Mouse (Mus musculus) urinary bladder, postnatal 4 days (tissue): ENCODE data around the gene Bri3.

Experiments
- DNase-seq, 2 experiments: peaks; one replicate each; pipeline ENCODE4 v3.0.0; 2021 to 2022; ENCODE audit warnings: low spot score in 2 of 2

Gene Bri3

DNA sequence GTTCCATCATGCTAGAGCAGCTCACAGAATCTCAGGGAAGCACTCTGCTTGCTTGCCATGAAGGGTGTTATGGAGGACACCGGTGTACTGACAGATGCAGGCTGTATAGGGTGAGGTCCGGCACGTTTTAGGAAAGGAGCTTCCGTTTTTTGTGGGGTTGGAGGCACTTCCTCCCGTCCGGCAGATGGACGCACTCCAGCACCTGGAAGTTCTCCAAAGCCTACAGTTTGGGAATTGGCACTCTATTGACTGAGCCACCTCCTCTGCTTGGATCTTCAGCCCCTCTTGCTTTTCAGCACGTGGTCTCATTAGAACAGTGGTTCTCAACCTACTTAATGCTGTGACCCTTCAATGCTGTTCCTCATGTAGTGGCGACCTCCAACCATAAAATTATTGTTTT, 183.6 kb downstream of the Bri3 start:
- DNase-seq = no peak

GRCm38 (mm10) chr5:144431481-144431880, 187.2 kb downstream of the Bri3 start:
- DNase-seq = no peak

GRCm38 (mm10) chr5:144439286-144440040, 195.2 kb downstream of the Bri3 start:
- DNase-seq = no peak

DNA sequence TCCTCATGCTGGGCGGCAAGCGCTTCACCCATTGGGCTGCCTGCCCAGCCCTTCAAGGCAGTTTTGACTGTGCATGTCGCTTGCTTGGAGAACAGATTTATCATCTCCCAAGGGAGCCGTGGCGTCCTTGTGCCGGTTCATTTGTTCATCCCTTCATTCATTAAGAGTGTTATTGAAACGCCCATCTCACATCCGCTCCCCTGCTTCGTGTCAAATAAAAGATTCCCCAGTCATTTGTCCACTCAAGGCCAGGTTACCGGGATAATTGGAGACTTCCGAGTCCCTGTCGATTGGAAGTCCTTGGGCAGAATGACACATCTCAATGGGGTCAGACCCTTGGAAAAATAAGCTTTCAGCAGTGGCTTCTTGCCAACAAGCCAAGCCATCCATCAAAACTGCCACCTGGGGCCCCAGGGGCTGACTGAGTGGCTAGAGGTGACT, 197.6 kb downstream of the Bri3 start:
- no peak for DNase-seq

DNA sequence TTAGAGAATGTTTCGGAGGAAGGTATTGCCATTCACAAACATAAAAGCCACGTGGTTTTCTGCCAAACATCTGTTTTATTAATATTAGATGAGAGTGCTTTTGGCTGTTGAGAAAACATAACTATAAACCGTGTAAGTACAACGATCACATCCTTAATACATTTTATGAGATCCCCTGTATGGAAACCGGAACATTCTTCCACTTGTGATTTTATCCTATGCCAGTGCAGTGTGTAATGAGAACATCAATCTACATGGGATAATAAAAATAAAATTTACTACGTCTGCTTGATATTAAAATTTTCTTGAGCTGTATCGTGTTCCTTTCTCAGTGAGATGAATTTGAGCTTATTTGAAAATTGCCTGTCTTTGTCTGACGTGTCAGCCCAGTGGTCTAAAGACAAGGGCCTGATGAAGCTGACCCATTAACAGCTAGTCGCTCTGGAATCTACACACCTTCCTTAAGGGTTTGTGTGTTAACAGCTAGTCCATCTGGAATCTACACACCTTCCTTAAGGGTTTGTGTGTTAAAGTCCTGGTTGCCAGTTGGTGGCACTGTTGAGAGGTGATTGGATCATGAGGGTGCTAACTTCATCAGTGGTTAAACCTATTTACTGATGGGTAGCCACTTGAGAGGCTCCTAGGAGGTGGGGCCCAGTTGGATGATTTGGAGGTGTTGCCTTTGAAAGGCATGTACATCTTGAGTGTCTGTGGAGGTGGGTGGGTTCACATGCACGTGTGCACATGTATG, 202.4 kb downstream of the Bri3 start:
- DNase-seq = no peak

DNA sequence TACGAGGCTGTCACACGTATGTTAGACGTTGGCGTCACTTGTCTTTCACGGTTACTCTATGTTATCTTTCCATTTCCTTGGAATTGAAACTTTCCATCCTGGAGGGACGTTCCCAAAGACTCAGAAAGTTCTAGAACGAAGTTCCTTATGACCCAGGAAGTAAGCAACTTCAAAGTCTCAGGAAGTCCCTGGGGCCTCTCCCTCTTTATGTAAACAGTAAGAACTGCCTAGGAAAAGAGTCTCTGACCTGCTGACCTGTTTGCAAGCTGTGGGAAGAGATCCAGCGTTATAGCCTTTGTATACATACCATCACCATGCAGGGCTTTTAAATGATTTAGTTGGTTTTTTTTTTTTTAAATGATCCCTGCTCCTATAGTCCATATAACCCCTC, 203.0 kb downstream of the Bri3 start:
- no peak for DNase-seq

- no peak for DNase-seq
Observed at GRCm38 (mm10) chr5:144447975-144448374, 203.7 kb downstream of the Bri3 start.

DNA sequence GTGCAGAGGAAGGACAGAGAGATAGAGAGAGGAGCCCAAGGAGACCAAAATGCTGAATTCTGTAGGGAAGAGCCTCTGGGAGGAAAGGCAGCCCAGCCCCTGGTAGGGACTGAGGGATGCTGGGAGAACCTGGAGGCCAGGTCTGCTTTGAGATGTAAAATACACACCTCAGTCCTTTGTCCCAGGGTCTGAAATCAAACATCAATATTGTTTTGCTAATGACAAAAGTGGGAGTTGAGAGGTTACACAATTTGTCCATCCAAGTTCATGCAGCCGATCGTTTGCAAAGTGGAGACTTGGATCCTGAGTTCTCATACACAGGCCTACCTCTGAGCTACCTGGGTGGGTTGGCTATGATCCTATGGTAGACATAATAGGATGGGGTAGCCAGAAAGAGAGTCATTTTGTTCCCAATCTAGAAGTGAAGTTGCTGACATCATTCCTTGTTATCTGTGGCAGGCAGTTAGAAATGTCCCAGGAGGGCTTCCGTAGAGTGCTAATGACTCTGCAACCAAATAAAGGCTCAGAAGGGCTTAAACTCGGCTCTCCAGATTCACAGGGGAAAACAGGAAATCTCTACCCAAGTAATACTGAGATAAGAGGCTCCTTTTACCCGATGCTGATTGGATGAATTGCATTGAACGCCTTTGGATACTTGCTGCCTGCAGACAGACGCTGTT, 208.7 kb downstream of the Bri3 start:
- DNase-seq = no peak

DNA sequence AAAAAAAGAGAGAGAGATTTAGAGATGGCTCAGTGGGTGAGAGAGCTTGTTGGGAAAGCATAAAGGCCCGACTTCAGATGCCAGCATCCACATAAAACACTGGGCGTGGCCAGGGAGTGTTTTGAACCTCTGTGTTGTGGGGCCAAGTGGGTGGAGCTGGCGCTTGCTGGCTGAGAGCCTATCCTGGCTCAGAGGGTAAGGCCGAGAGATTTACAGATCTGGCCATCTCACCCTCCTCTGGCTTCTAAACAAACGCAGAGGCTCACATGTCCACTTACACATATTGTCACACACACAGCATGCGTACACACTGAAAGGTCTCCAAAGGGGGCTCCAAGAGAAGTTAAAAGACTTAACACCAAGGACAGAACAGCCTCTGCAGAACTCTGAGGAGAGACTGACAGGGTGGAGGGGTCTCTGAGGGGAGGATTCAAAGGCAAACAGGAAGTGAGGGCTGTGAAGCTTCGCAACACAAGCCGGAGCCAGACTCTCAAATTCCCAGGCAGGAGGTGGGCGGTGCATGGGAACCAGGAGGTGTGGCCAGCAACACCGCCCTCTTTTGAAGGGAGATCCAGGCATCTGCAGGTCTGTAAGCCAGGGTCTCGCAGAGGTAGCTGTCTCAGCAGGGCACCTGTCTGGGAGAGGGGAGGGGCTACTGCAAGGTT, 213.5 kb downstream of the Bri3 start:
- no peak for DNase-seq

DNA sequence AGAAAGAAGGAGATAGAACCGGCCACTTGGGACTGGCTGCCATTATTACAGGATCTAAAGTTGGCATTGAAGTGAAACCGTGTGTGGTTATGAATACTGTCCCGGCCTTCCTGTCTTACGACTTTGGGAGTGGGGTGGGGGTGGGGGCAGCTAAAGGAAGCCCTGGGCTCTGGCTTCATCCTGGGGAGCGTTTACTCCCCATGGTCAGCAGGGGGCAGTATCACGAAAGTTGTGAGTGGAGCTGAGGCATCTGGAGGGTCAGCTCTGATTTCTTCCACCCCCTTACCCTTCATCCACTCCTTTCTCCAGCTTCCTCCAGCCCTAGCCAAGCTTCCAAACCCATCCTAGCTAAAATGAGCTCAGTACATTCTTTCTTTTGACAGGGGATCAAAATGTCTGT, 222.8 kb downstream of the Bri3 start:
- DNase-seq = no peak

GRCm38 (mm10) chr5:144473056-144473455, 228.8 kb downstream of the Bri3 start:
- DNase-seq = no peak

DNA sequence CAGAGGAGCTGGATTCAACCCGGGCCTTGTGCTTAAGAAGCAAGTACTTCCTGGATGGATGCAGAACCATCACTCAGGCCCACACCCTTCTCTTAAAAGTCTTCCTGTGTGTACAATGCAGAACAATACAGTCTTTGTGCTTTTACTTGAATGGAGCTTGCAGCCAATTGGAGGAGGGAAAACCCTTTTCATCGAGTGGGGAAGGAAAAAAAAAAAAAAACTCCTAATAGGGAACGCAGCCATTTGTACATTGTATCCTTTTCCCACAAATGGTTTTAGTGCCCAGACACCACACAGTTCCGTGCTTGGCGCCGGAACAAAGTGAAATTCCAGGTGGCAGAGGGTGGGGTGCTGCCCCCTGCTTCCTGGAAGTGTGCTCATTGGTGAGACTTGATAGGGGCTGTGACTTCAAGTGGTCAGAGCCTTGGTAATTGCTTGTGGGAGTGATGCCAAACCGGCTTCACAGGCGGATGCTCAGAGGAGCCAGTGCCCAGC, 235.5 kb downstream of the Bri3 start:
- no peak for DNase-seq

DNA sequence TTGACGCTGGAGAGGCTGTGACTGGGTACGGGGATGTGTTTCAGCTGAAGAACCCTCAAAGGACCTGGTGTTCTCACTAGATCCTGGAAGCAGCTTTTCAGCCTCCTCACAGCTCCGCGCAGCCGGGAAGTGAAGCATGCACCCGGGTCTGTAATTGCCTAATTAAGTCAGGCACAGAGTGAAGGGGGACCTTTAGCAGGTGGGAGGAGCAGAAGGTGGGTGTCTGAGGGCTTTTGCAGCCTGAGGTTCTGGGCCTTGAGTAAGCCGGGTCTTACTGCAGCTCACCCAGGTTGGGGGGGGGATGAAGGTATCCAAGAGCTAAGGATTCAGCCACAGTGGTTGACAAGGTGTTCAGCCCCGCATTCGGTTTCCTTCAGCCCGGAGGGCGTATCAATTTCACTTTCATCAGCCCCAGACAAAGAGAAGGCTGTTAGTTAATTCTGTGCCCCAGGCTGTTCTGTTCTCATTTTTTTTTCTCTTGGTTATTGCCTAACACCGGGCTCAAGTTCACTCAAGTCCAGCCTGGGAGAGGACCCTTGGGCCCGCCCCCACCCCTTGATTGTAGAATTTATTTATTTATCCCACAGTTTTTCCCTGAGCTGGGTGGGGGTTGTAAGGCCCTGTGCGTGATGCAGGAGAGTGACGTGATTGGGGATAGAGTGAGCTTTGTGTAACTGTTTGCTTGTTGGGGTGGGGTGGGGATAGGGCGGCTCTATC, 239.6 kb downstream of the Bri3 start:
- no peak for DNase-seq

DNA sequence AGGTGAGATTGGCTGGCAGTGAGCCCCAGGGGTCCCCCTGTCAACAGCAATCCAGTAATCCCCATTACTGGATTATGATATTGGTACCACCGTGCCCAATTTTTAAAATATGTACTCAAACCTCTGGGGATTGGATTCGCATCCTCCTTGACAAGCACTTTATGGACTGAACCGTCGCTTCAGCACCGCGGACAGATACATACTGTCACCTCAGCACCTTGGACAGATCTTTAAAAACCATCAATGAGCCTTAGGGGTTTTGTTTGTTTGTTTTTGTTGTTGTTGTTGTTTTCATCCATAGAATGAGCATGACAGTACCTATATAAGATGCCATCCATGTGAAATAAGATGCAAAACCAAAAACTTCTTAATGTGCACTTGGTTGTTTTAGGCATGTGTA, 247.1 kb downstream of the Bri3 start:
- no peak for DNase-seq
